Mouse (Mus musculus) spleen, adult 18-20 months (tissue): ENCODE data around the gene Card14.

Experiments
- DNase-seq, 2 experiments: peaks; one replicate each; pipeline ENCODE4 v3.0.0; 2022; ENCODE audit warnings: mixed read lengths in 2 of 2

The Card14 gene

GRCm38 (mm10) chr11:119304904-119305712 is 2.5 kb upstream of the Card14 start:
- DNase-seq = peak in 1 of 2 experiments; percentile 40

GRCm38 (mm10) chr11:119306762-119307657 is 558 bp upstream of the Card14 start:
- no peak for DNase-seq

DNA sequence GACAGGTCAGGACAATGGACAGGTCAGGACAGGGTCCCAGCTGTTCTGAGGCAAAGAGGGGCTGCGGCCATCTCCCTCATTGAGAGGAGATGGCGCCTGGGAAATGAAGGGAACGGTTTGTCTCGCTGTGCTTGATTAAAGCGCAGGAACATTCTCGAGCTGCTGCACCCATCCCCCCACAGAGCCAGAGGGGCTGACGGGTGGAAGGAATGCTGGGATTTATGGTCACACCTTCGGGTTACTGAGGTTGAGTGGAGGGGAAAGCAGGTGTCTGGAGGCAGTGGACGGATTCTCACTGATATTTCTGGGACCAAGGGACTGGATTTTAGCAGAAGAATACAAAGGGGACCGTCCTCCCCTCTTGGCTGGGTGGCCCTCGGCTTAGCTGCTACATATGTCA is 348 bp downstream of the Card14 start:
- no peak for DNase-seq

DNA sequence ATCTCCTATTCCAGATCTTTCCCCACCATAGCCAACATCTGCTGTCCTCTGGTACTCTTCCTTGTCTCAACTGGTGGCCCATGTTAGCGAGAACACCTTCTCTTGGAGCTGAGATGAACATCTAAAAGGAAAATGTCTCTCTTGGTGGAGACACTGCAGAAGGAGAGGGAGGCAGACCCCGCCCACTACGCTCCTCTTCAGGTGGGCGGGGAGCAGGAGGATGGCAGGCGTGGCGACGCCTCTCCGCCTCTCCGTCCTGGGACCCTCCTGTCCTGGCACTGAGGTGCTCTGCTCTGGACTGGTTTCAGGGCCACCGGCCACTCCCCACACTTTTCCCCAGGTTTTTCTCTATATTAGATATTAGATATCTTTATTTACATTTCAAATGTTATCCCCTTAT is 3.1 kb downstream of the Card14 start:
- DNase-seq = no peak

DNA sequence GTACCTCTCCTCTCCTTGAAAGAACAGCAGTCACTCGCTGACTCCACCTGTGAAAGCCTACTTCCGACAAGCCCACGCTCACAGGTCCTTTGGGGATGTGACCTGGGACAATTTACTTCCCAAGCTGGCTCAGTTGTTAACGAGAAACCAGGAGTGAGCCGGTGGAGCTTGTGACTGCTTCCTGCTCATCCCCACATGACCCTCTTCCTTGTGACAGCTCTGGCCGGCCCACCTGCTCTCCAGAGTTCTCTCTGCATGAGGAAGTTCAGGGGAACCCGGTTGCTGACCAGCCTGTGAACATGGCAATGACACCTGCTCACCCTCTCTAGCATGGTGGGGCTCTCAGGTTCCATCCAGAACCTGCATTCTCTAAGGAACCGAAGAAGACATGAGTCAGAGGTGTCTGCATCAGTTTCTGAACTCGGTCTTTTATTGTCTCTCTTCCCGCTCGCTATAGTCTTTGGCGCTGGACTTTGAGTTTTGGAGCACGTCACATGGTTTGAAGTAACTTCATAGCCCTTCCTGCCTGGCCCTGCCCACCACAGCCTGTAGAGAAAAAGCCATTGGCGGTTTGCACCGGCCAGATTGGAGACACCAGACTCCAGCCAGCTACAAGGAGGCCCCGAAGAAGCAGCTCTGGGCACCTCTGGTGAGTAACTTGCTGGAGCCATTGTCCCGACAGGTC is 6.8 kb downstream of the Card14 start:
- DNase-seq = no peak

DNA sequence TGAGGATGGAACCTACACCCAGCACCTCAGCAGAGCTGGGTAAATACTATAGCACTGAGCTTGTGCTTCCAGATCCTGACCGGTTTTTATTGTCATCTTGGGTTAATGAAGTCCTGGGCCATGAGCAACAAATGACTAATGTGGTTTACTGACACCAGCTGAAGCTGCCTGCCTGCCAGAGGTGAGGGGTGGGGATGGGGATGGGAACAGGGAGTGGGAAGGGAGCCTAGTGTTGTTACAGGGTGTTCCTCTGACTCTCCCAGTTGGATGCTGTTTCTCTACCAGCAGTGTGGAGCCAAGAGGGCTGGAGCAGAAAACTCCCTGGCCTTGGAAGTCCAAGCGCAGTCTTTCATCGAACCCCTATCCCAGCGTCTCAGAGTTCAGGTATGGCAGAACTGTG is 9.2 kb downstream of the Card14 start:
- no peak for DNase-seq

GRCm38 (mm10) chr11:119322521-119322920 is 15.0 kb downstream of the Card14 start:
- DNase-seq = no peak

- no peak for DNase-seq
Measured at GRCm38 (mm10) chr11:119325068-119325467, 17.5 kb downstream of the Card14 start.

DNA sequence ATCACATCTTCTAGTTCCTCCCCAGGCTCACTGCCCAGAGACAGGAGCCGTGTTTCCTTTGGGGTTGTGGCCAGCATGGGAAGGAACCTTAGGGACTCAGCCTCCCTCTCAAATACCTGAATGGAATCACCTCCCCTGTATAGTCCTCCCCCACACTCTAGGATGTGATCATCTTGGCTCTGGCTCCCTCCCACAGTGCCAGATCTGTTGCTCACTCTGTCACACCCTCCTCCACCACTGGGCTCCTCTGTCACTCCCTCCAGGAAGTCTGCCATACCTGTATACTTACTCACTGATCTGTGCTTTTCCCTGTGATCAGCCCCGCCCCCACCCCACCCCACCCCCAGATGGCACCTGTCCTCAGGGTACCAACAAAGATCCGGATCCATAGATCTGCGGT is 23.0 kb downstream of the Card14 start:
- DNase-seq = no peak

- DNase-seq = no peak
Measured at GRCm38 (mm10) chr11:119331970-119332369, 24.4 kb downstream of the Card14 start.

GRCm38 (mm10) chr11:119338271-119339059 is 30.9 kb downstream of the Card14 start:
- DNase-seq = no peak

- no peak for DNase-seq
Measured at GRCm38 (mm10) chr11:119339179-119339578, 31.6 kb downstream of the Card14 start.

DNA sequence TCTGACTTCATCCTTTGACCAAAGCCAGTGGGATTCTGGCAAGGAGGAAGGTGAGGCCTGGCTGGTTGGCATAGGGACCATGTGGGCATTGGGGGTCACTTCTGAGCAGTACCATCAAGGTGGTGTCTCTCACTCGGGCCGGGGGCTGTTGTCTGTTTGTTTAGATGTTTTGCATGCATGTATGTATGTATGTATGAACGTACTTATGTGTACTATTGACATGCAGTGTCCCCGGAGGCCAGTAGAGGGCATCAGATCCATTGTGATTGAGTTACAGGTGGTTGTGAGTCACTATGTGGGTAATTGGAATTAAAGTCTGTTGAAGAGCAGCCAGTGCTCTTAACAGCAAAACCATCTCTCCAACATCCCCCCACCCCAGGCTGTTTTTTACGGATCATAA is 32.1 kb downstream of the Card14 start:
- DNase-seq = peak; percentile 54 to 80

DNA sequence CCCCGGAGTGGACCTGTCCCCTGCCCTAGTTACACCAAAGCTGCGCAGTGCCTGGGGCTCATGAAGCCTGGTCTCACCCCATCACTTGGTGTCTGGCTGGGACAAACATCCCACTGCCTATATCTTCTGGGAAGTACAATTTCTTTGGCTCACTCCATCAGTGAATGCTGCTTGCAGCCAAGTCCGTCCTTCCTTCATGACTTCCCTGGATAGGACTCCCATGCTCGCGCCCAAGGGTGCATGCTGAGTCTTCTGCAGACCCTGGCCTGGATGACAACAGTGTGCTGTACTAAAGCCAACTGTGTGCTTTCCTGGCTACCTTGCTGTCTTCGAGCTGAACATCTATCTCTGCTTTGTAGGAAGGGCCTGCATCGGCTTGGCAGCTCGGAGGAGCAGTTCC is 36.6 kb downstream of the Card14 start:
- no peak for DNase-seq

GRCm38 (mm10) chr11:119344865-119345264 is 37.3 kb downstream of the Card14 start:
- DNase-seq = no peak

DNA sequence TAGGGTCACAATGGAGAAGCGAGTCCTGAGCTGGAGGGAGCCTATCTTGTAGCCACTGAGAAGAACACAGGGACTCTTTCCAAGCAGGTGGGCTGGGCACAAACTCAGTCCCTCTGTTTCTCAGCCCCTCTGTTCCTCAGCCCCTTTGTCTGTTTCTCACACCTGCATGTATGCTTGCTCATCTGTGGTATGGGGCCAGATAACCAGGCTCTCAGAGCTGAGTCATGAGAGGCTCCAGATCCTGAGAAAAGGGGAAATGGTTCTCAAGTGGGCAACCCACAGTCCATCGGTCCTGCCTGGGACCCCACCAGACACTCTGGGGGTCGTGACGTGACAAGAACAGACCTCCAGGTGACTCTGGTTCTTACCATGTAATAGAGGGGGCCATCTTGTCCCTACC is 39.6 kb downstream of the Card14 start:
- no peak for DNase-seq

GRCm38 (mm10) chr11:119352113-119352512 is 44.5 kb downstream of the Card14 start:
- DNase-seq = no peak

- no peak for DNase-seq
Measured at GRCm38 (mm10) chr11:119353946-119354345, 46.4 kb downstream of the Card14 start.

GRCm38 (mm10) chr11:119354798-119355442 is 47.4 kb downstream of the Card14 start:
- peak; percentile 68 to 70 for DNase-seq

DNA sequence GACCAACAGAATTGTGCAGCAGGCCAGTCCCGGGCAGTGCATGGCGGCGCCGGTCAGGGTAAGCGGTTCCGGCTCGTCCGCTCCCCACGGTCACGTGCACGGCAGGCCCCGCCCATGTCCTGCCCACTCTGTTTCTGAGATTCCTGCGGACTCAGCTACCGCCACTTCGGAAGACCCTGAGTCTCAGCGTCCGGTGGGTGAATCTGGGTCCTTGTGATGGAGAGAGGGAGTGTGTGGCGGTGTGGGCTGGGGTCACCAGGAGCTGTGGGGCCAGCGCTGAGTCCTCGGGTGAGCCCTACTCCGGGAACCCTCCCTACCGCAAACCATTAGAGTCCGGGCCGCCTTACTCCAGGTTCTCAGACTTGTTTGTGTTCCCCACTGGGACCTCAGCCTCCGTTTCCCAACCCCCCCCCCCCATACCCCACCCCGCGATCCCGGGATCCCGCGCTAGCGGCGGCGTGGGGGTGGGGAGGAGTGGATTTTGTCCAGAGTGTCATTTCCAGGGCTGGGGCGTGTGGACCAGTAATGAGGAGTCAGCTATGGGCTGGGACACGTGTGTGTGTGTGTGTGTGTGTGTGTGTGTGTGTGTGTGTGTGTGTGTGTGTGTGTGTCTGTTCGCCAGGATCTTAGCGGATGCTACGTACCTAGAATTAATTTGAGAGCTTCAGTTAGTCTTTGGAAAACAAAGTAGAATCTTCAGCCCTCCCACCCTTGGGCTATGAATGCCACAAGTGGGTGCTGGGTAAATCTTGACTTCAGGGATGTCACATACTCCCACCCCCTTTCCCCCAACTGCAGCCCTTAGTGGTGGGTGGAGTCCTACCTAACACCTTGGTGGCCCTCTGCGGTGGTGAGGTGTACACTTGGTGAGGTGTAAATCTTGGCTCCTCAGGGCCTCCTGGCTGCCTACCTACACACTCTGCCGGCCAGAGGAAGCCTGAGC is 48.1 kb downstream of the Card14 start, which contains the start of the genes Sgsh and Slc26a11:
Gene Sgsh (minus strand): TSS at position 94 of the 943 bp plus-strand sequence.
Gene Slc26a11 (plus strand): TSS at position 115 of the 943 bp plus-strand sequence.
- DNase-seq = peak; percentile 84 to 97
